Mouse (Mus musculus): ENCODE results near the gene H2-Ab1. TPM values are rescaled to one million over a fixed set of nuclear protein-coding genes. Genes with fewer than 3 reads are reported as not detected.

Gene H2-Ab1
- polyA plus RNA-seq, 1 experiment from 2014 or later, result 19.2 TPM

GRCm38 (mm10) chr17:34263068-34263467 lies 5.6 kb downstream of the H2-Ab1 start:
- Histone ChIP-seq H3K4me3 (ENCODE audit: low read depth, low read length) (peak overlapping the region; percentile 38), H3K27me3 (replicated peaks; ENCODE audit: insufficient read depth, low read length) (peaks cover 21% of the 10 kb centered on the region), H3K4me2 (replicated peaks; ENCODE audit: low read depth, low read length) (peak overlapping the region; percentile 62), H3K4me1 (ENCODE audit: insufficient read depth, low read depth, low read length) (peaks cover 6% of the 10 kb centered on the region), H3K36me3 (ENCODE audit: insufficient read depth, low read length) (no peaks in the 10 kb centered on the region), H3K9ac (replicated peaks; ENCODE audit: low read depth) (no peak overlapping the region), H3K27ac (ENCODE audit: low read length) (no peak overlapping the region), H3K9me3 (ENCODE audit: low read length) (no peaks in the 10 kb centered on the region)
- peak; percentile 88 for ATAC-seq
- 3% methylated on average over 8 of the region's 8 CpGs for WGBS
- peak; percentile 86 for DNase-seq (ENCODE audit: low spot score)
- TF ChIP-seq CTCF (IDR thresholded peaks at IDR 0.05), result no peak
- TF ChIP-seq EP300 (IDR thresholded peaks at IDR 0.05), result no peak

DNA sequence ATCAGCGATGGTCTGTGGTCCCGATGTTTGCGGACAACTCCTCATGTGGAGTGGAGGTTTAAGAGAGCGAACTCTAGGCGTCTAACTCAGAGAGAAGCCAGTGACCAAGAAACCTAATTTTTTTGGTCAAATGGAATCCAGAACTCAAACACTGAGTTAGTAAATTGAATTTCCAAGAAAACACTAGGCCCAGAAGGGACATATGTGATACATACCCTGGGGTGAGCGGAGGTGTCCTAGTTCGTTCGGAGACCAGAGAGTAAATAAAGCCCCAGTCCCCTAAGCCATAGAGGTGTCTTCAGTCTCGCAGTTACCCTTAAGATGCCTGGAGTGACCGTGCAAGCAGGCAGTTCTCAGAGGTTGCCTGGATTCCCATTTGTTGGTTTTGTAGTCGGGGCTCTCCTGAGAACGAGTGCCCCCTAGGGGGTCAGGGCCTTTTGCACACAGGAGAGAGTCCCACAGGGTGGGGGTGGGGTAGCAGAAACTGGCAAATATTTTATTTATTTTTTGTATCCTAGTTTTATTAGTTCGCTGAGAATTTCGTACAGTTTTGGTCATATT lies 6.4 kb downstream of the H2-Ab1 start:
- DNase-seq (ENCODE audit: low spot score) (no peak), ATAC-seq (no peak)
- Histone ChIP-seq H3K4me1 (ENCODE audit: insufficient read depth, low read depth, low read length) (peaks cover 6% of the 10 kb centered on the region), H3K9ac (replicated peaks; ENCODE audit: low read depth) (no peak overlapping the region), H3K4me2 (replicated peaks; ENCODE audit: low read depth, low read length) (peak overlapping the region; percentile 78), H3K4me3 (ENCODE audit: low read depth, low read length) (peak overlapping the region; percentile 45; the same call in 1 of the 2 replicates), H3K27ac (ENCODE audit: low read length) (no peak overlapping the region), H3K9me3 (ENCODE audit: low read length) (no peaks in the 10 kb centered on the region), H3K27me3 (replicated peaks; ENCODE audit: insufficient read depth, low read length) (peaks cover 21% of the 10 kb centered on the region), H3K36me3 (ENCODE audit: insufficient read depth, low read length) (no peaks in the 10 kb centered on the region)
- 6% methylated on average over 14 of the region's 14 CpGs for WGBS
- TF ChIP-seq EP300 (IDR thresholded peaks at IDR 0.05) (no peak), CTCF (IDR thresholded peaks at IDR 0.05) (peak; percentile 27)

GRCm38 (mm10) chr17:34264452-34265351 lies 7.2 kb downstream of the H2-Ab1 start:
- no peak for DNase-seq (ENCODE audit: low spot score)
- Histone ChIP-seq H3K4me2 (replicated peaks; ENCODE audit: low read depth, low read length) (peak overlapping the region; percentile 78), H3K9ac (replicated peaks; ENCODE audit: low read depth) (no peak overlapping the region), H3K9me3 (ENCODE audit: low read length) (no peaks in the 10 kb centered on the region), H3K36me3 (ENCODE audit: insufficient read depth, low read length) (no peaks in the 10 kb centered on the region), H3K4me1 (ENCODE audit: insufficient read depth, low read depth, low read length) (peaks cover 6% of the 10 kb centered on the region), H3K27me3 (replicated peaks; ENCODE audit: insufficient read depth, low read length) (peaks cover 21% of the 10 kb centered on the region), H3K27ac (ENCODE audit: low read length) (no peak overlapping the region), H3K4me3 (ENCODE audit: low read depth, low read length) (peak overlapping the region; percentile 45)
- WGBS, result 2% methylated on average over 78 of the region's 93 CpGs
- peak; percentile 11; the same call in 1 of the 2 replicates for ATAC-seq
- no peak for TF ChIP-seq CTCF (IDR thresholded peaks at IDR 0.05)
- TF ChIP-seq EP300 (IDR thresholded peaks at IDR 0.05), result no peak

GRCm38 (mm10) chr17:34268262-34268661 lies 10.8 kb downstream of the H2-Ab1 start:
- Histone ChIP-seq H3K27ac (ENCODE audit: low read length) (no peak overlapping the region), H3K4me3 (ENCODE audit: low read depth, low read length) (no peak overlapping the region), H3K36me3 (ENCODE audit: insufficient read depth, low read length) (no peaks in the 10 kb centered on the region), H3K4me2 (replicated peaks; ENCODE audit: low read depth, low read length) (no peak overlapping the region), H3K9ac (replicated peaks; ENCODE audit: low read depth) (no peak overlapping the region), H3K4me1 (ENCODE audit: insufficient read depth, low read depth, low read length) (peaks cover 6% of the 10 kb centered on the region), H3K27me3 (replicated peaks; ENCODE audit: insufficient read depth, low read length) (peaks cover 15% of the 10 kb centered on the region), H3K9me3 (ENCODE audit: low read length) (no peaks in the 10 kb centered on the region)
- ATAC-seq, result no peak
- WGBS, result 53% methylated on average over 2 of the region's 2 CpGs
- no peak for DNase-seq (ENCODE audit: low spot score)
- TF ChIP-seq EP300 (IDR thresholded peaks at IDR 0.05), result no peak
- no peak for TF ChIP-seq CTCF (IDR thresholded peaks at IDR 0.05)

- no peak for ATAC-seq
- no peak overlapping the region for H3K4me3 ChIP-seq (ENCODE audit: low read depth, low read length)
- H3K27ac ChIP-seq (ENCODE audit: low read length), result no peak overlapping the region
- no peak for DNase-seq (ENCODE audit: low spot score)
- H3K4me1 ChIP-seq (ENCODE audit: insufficient read depth, low read depth, low read length), result peaks cover 6% of the 10 kb centered on the region
- H3K27me3 ChIP-seq (replicated peaks; ENCODE audit: insufficient read depth, low read length), result peaks cover 15% of the 10 kb centered on the region
- TF ChIP-seq EP300 (IDR thresholded peaks at IDR 0.05) (no peak), CTCF (IDR thresholded peaks at IDR 0.05) (no peak)
- H3K9me3 ChIP-seq (ENCODE audit: low read length), result no peaks in the 10 kb centered on the region
- no peaks in the 10 kb centered on the region for H3K36me3 ChIP-seq (ENCODE audit: insufficient read depth, low read length)
- WGBS, result 84% methylated on average over 2 of the region's 2 CpGs
- no peak overlapping the region for H3K4me2 ChIP-seq (replicated peaks; ENCODE audit: low read depth, low read length)
- no peak overlapping the region for H3K9ac ChIP-seq (replicated peaks; ENCODE audit: low read depth)
Measured at GRCm38 (mm10) chr17:34268748-34269147, 11.3 kb downstream of the H2-Ab1 start.

- Histone ChIP-seq H3K36me3 (ENCODE audit: insufficient read depth, low read length) (no peaks in the 10 kb centered on the region), H3K27me3 (replicated peaks; ENCODE audit: insufficient read depth, low read length) (peaks cover 6% of the 10 kb centered on the region), H3K4me1 (ENCODE audit: insufficient read depth, low read depth, low read length) (no peaks in the 10 kb centered on the region), H3K9me3 (ENCODE audit: low read length) (no peaks in the 10 kb centered on the region), H3K4me2 (replicated peaks; ENCODE audit: low read depth, low read length) (no peak overlapping the region), H3K9ac (replicated peaks; ENCODE audit: low read depth) (no peak overlapping the region), H3K27ac (ENCODE audit: low read length) (no peak overlapping the region), H3K4me3 (ENCODE audit: low read depth, low read length) (no peak overlapping the region)
- DNase-seq (ENCODE audit: low spot score), result no peak
- TF ChIP-seq EP300 (IDR thresholded peaks at IDR 0.05), result no peak
- no peak for TF ChIP-seq CTCF (IDR thresholded peaks at IDR 0.05)
- no peak for ATAC-seq
- WGBS, result 64% methylated on average over 4 of the region's 4 CpGs
Measured at GRCm38 (mm10) chr17:34269817-34270216, 12.3 kb downstream of the H2-Ab1 start.
